Mouse (Mus musculus): ENCODE results near the gene Ranbp2.
A peak's percentile ranks its signal among the peaks of the same experiment; 100 is the strongest.
"Not testable (repeated sequence)": the region's sequence is repeated elsewhere in the genome, so short reads cannot be mapped to it uniquely, and the experiment has no call there.

Ranbp2 gene

DNA sequence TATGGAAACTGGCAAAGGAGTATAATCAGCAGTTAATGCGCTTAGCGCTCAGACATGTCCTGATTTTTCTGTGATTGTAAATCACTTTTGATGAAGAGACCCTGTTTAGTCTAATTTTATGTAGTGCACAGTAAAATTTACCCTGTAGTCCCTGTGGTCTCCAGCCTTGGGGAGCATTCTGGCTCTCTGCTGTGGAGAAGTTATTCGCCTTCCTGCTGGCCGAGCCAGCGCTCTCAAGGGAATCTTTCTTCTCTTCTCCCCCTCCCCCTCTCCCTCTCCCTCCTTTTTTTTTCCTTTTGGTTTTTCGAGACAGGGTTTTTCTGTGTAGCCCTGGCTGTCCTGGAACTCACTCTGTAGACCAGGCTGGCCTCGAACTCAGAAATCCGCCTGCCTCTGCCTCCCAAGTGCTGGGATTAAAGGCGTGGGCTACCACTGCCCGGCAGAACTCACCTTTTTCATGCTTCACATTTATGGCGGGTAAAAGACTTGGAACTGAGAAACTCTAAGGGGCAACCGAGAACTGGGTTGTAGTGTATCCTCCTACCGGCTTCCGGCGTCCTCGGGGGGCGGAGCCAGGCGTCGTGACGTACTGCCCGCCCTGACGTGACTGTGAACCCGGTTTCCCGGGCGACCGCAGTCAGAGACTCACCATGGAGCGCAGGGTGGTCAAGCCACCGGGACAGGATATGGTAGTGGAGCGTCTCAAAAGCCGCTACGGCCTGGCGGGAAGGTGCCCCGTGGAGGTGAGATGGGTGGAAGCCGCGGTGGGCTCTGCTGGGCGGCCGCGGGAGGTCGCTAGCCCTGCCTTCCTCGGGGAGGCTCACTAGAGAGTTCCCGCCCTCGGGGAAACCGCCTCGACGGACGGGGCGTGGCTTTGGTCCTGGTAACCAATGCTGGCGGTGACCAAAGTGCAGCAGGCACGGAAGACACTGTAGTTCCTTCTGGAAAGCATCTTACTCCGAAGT lies 50.9 kb downstream of the Ranbp2 start, which contains the start of gene Ccdc138:
Gene Ccdc138, plus strand, starts transcription at position 629 of the 965 bp plus-strand sequence.
- DNase-seq = peak; percentile 88 to 91

- no peak for DNase-seq
These were observed 51.8 kb downstream of the Ranbp2 start for GRCm38 (mm10) chr10:58498516-58498915.

DNA sequence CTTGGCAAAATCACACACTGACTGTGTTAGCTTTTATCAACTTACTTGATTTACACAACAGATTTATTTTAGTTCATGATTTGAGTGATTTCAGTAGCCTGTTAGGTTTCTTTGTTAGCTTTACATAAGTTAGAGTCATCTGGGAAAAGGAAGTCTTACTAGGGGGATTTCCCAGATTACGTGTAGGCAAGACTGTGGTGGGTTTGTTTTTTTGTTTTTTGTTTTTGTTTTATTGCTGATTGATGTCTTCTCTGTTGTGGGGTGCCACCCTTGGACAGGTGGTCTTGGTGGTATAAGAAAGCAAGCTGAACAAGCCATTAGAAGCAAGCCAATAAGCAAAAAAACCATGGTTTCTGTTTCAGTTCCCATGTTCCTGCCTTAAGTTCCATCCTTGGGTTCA lies 82.6 kb downstream of the Ranbp2 start:
- DNase-seq = no peak

DNA sequence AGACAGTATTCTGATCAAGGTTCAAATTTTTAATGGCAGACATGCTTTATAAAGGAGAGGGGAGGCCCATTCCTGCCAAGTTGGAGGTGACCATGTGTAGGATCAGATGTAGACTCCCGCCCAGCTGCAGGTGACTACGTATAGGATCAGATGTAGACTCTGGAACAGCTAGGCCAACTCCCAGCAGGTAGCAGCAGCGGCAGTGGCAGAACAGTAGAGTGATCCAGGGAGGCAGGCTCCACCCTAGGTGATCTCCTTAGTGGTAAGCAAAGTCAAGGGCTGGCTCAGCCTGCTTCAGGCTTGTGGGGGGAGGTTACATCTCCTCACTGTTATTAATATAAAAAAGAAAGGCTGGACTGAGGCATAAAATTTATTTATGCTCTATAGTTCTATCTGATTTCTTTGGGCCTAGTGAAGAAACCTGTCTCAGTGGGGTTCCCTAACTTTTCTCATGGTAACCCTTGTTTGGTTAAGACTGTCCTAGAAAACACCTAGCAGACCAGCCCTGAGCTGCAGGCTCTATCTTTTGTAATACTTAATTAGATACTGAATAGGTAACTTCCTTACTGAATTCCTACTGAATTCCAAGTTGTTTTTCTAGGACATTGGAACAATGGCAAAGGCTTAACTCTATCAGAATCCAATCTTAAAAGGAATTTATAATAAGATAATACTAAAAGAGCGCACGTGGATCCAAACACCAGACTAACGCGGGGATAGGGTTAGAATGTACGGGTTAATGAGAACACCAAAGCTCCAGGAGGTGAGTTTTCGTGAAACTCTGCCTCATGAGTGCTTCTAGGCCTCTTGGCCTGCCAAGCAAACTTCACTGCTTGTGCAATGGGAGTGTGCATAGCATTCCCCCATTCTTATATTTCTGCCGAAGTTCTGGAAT lies 84.4 kb downstream of the Ranbp2 start:
- no peak for DNase-seq

- DNase-seq = no peak
These were observed 85.5 kb downstream of the Ranbp2 start for GRCm38 (mm10) chr10:58532177-58532576.

DNA sequence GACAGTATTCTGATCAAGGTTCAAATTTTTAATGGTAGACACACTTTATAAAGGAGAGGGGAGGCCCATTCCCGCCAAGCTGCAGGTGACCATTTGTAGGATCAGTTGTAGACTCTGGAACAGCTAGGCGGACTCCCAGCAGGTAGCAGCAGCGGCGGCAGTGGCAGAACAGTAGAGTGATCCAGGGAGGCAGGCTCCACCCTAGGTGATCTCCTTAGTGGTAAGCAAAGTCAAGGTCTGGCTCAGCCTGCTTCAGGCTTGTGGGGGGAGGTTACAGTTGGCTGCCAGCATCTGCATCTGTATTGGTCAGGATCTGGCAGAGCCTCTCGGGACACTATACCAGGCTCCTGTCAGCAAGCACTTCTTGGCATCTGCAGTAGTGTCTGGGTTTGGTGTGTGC lies 89.6 kb downstream of the Ranbp2 start:
- not testable (repeated sequence) for DNase-seq

DNA sequence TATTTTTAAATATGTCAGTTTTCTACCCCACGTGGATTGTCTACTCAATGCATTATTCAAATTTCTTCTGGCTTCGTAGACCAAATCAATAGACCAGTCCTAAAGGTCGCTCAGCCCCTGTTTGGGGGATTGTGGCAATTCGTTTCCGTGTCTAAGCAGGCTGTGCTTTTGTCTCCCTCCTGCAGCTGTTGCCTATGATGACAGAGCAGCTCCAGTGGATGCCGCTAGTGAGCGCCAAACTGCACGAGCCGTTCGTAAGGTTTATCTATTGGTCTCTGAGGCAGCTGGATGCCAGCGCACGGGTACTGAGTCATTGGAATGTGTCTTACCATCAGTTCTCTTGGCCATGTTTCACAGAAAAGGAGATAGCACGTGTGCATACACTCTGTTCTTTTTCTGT lies 93.9 kb downstream of the Ranbp2 start:
- DNase-seq = no peak

All from cerebellum, postnatal 25 days (tissue).